Mouse (Mus musculus) cortical plate, adult 2 months (tissue): Measurements from ENCODE around the gene Smarcc2.

Source experiments
- CTCF ChIP-seq: fragments of 200-500 bp; IDR thresholded peaks from 2 replicates; pipeline ENCODE4 v1.5.1; 2011; ENCODE audit warnings: mild to moderate bottlenecking, control low read depth, low read length; ENCODE audit not compliant: insufficient read depth; ENCODE audit errors: extremely low read depth
- POLR2A ChIP-seq: fragments of 200-500 bp; IDR thresholded peaks from 2 replicates; pipeline ENCODE4 v1.6.1; 2011; ENCODE audit warnings: mild to moderate bottlenecking, low read length, control low read depth; ENCODE audit not compliant: insufficient read depth; ENCODE audit errors: extremely low read depth

DNA sequence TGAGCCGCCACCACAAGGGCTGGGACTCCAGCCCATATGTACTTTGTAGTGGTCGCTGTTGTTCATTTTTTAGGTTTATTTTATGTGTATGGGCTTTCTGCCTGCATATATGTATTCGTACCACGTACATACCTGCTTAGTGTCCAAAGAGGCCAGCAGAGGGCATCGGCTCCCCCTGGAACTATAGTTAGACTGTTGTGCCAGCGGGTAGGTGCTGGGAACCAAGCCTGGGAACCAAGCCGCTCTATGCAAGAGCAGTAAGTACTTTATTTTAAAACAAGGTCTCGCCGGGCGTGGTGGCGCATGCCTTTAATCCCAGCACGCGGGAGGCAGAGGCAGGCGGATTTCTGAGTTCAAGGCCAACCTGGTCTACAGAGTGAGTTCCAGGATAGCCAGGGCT is 46.9 kb downstream of the Smarcc2 start:
- TF ChIP-seq POLR2A (no peak), CTCF (no peak)
